Mouse (Mus musculus) lung, adult 2 months (tissue): ENCODE measurements around the gene Methig1. TPM values are rescaled to one million over a fixed set of nuclear protein-coding genes. Genes with fewer than 3 reads are reported as not detected.
"Not testable (repeated sequence)": the region's sequence is repeated elsewhere in the genome, so short reads cannot be mapped to it uniquely, and the experiment has no call there.

Source experiments
- DNase-seq: peaks from one replicate; pipeline ENCODE4 v3.0.0; 2022
- H3K4me1 ChIP-seq: fragments of 200-500 bp; 2 replicates; pipeline ENCODE4 v1.6.1; 2011; ENCODE audit warnings: low read length; ENCODE audit not compliant: control insufficient read depth, insufficient read depth
- H3K4me3 ChIP-seq: fragments of 200-500 bp; replicated peaks from 2 replicates; pipeline ENCODE3; 2011; ENCODE audit warnings: low read depth, mild to moderate bottlenecking, control low read depth, low read length; ENCODE audit errors: extremely low read depth
- CTCF ChIP-seq: fragments of 200-500 bp; IDR thresholded peaks from 2 replicates; pipeline ENCODE4 v1.5.1; 2011; ENCODE audit warnings: mild to moderate bottlenecking, low read length, control low read depth; ENCODE audit not compliant: insufficient read depth
- POLR2A ChIP-seq: fragments of 200-500 bp; IDR thresholded peaks from 2 replicates; pipeline ENCODE4 v1.6.1; 2011; ENCODE audit warnings: low read depth, mild to moderate bottlenecking, control low read depth, low read length, borderline replicate concordance; ENCODE audit errors: extremely low read depth
- WGBS: fragments of 180-500 bp; shearing (Covaris S2); methylation state at CpG from one replicate; pipeline ENCODE4 v1.1.7; 2018; 5-methylcytosine and 5-hydroxymethylcytosine counted together
- polyA plus RNA-seq: library from polyadenylated mRNA; depleted of rRNA; stranded (reverse); fragments of >200 nt; gene quantifications from 2 replicates; pipeline ENCODE4 v1.2.3, GENCODE M21; 2012

Methig1 gene
- polyA plus RNA-seq, 1 experiment: not detected

DNA sequence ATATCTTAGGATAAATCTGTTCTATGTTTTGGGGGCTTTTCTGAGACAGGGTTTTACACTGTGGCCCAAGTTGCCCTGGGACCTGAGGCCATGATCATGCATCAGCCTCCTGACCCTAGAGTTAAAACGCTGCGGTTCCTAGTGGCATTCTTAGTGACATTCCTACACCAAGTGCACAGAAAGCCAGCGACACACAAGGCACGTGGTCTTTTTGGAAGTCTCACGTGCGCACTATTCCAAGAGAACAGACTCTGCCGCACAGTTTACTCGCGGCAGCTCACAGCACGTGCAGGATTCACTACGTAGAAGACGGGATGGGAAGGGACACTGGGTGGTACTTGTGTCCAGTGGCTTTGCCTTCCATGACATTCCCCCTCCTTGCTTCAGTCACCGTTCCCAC lies 62.0 kb downstream of the Methig1 start:
- Histone ChIP-seq H3K4me3 (no peak overlapping the region), H3K4me1 (no peaks in the 10 kb centered on the region)
- WGBS: 87% methylated on average over 13 of the region's 13 CpGs
- TF ChIP-seq POLR2A (no peak), CTCF (no peak)
- DNase-seq: no peak

DNA sequence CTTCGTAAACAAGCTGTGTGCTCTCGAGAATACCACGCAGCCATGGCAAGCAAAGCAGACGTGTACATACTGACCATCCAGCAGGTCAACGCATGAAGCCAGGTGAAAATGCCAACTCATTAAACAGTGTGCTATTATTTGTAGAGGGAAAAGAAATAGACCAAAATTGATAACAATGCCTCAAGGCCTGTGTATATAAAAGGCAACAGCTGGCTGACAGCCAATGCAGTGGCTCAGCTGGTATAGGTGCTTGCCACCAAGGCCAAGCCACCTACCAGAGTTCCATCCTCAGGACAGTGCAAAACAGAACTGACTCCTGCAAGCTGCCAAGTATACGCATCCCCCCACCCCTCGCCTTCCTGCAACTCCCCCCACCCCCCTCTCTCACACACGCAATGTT lies 62.7 kb downstream of the Methig1 start:
- no peak for TF ChIP-seq POLR2A
- no peak for TF ChIP-seq CTCF
- DNase-seq: no peak
- no peak overlapping the region for H3K4me3 ChIP-seq
- no peaks in the 10 kb centered on the region for H3K4me1 ChIP-seq
- WGBS: 74% methylated on average over 8 of the region's 8 CpGs

DNA sequence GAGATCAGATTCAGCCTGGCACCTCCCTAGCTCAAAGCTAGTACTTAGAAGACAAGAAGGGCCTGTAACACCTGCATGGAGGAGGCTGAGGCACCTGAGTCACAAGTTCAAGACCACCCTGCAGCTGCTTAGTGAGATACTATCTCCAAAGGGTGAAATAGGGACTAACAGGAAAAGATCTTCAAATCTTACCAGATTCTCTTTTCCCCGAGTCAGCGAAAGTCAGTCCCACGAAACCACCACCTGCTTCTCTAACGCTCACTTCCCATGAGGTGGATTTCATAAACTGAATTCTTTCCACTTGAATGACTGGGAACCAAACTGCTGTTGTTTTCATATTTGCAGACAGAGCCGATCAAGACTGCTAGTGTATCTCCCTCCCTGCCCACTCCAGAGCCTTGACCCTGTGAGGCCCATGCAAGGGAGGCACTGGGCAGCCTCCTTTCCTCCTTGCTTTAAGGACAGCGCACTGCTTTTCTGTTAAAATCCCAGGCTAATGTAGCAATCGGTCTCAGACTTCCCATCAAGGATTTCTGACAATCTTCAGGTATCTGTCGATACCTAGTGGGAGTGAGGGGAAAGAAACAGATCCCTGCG lies 65.0 kb downstream of the Methig1 start:
- no peak for TF ChIP-seq POLR2A
- TF ChIP-seq CTCF: no peak
- 80% methylated on average over 9 of the region's 9 CpGs for WGBS
- Histone ChIP-seq H3K4me1 (peaks cover 3% of the 10 kb centered on the region), H3K4me3 (no peak overlapping the region)
- no peak for DNase-seq

DNA sequence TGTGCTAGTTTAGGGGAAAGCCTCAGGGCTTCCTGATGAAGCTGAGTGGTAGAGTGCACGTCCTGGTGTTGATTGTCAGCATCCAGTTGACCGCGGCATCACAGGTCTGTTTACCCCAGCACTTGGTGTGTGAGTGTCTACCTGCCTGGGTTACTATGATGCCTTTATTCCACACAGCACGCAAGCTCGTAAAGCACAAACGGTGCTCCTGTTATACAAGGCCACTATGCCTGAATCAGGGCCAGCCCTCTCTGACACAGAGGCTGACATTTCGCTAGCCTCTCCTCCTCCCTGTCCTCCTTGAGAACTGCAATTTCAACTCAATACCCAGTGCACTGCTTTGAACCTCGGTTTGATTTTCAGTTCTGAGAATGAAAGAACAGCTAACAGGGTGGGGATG lies 66.4 kb downstream of the Methig1 start:
- TF ChIP-seq CTCF (no peak), POLR2A (no peak)
- Histone ChIP-seq H3K4me1 (peaks cover 7% of the 10 kb centered on the region), H3K4me3 (no peak overlapping the region)
- no peak for DNase-seq
- WGBS: 66% methylated on average over 8 of the region's 8 CpGs

DNA sequence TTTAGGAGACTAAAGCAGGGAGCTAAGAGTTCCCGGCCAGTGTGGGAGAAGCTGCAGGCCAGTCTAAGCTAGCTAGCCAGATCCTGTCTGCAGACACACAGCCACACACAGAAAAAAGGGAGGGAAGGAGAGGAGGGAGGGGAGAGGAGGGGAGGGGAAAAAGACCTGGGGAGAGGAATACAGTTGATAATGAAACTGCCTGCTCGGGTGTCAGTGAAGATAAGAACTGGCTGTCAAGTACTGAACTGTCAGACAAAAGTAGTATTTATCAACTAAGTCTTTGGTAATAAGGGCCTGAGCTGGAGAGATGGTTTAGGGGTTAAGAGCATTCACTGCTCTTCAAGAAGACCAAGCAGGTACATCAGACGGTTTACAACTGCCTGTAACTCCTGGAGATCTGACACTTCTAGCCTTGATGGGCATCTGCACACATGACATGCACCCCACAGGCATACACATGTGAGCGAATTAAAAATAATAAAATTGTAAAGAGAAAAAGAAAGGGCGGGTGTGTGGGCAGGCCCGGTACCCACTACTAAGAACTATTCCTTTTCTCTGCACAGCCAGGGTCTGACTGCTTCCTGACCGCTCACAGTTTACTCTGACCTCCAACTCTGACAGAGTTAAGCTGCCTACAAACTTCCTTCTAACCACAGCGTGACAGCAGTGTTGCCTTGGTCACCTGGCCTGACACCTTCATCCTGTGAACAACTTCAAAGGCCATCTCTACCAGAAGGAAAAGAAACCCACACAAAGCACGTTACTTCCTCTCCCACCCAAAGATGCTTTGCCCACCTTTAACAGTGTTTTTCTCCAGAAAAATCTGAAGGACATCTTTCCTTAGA lies 67.2 kb downstream of the Methig1 start:
- TF ChIP-seq CTCF (no peak), POLR2A (no peak)
- H3K4me3 ChIP-seq: no peak overlapping the region
- 57% methylated on average over 9 of the region's 9 CpGs for WGBS
- DNase-seq: no peak
- H3K4me1 ChIP-seq: peaks cover 7% of the 10 kb centered on the region

DNA sequence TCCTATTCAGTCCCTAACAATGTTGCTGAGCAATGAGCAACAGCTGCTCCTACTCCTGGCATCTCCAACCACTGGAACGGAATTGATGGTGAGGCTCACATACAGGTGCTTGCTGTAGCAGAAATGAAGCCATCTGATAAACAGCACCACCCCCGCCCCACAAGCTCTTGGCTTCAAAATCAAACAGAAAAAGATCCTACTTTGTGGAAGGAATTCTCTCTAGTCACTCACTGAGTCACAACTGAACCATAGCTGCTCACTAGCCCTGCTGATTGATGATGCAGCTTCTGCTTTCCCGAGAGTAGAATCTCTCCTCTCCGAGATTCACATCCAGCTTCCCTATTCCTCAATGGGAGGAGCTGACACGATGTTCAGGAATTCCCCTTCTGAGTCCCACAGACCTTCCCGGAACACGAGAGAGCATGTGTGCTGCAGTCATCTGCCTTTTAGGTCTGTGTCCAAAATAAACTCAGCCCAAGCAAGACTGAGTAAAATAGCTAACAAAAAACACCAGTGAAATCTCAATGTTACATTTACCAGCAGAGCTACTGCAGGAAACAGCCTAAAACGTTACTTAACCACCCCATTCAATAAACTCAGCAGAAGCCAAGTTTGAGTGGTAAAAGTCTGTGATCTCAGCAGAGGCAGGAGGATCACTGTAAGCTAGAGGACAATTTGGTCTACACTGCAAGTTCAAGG lies 68.3 kb downstream of the Methig1 start:
- H3K4me3 ChIP-seq: no peak overlapping the region
- DNase-seq: no peak
- peaks cover 7% of the 10 kb centered on the region for H3K4me1 ChIP-seq
- WGBS: 27% methylated on average over 8 of the region's 8 CpGs
- TF ChIP-seq POLR2A: no peak
- no peak for TF ChIP-seq CTCF

DNA sequence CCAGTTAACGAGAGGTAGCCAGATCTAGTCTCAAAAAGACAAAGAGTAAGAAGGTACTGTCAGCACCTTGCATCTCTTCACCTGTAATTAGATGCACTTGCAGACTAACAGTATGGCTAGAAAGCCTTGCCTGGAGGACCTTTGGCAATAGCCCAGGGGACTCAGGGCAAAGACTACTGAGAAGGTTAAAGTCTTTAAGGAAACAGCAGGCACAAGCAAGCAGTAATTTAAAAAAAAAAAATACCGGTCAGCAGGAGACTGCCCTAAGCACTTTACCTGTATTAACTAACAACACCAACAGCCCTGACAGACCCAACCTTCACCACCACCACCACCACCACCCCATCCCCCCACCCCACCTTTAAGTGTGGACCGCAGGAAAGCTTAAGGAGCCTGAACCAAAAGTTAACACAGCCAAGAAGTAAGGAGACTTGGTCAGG lies 68.8 kb downstream of the Methig1 start, which contains the start of gene Gm5475:
Gene Gm5475, plus strand, starts transcription at position 390 of the 440 bp plus-strand sequence.
- not testable (repeated sequence) for DNase-seq, H3K4me1 ChIP-seq
- H3K4me3 ChIP-seq: peak within 1 kb of the TSS; percentile 79
- 23% methylated on average over 3 of the region's 3 CpGs for WGBS

DNA sequence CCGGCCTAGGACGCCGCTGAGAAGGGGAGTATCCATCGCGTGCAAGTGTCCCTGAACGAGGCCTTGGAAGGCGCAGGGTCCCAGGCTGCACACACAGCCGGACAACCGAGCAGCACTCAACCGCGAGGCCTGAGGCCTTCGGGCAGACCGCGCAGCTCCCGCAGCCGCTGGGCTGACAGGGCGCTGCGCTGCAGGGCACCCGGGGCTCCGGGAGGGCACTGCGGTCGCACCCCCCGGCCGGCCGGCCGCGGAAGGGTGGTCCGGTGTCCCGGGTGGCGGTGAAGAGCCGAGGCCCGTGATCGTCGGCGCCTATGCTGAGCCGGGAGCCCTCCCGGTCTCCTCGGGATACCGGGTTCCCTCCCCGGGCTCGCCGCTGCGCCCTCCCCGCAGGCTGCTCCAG lies 69.5 kb downstream of the Methig1 start:
- H3K4me3 ChIP-seq: peak overlapping the region; percentile 79
- no peak for DNase-seq
- TF ChIP-seq CTCF: no peak
- TF ChIP-seq POLR2A: no peak
- WGBS: under 1% methylated on average over 44 of the region's 44 CpGs
- H3K4me1 ChIP-seq: peaks cover 7% of the 10 kb centered on the region

DNA sequence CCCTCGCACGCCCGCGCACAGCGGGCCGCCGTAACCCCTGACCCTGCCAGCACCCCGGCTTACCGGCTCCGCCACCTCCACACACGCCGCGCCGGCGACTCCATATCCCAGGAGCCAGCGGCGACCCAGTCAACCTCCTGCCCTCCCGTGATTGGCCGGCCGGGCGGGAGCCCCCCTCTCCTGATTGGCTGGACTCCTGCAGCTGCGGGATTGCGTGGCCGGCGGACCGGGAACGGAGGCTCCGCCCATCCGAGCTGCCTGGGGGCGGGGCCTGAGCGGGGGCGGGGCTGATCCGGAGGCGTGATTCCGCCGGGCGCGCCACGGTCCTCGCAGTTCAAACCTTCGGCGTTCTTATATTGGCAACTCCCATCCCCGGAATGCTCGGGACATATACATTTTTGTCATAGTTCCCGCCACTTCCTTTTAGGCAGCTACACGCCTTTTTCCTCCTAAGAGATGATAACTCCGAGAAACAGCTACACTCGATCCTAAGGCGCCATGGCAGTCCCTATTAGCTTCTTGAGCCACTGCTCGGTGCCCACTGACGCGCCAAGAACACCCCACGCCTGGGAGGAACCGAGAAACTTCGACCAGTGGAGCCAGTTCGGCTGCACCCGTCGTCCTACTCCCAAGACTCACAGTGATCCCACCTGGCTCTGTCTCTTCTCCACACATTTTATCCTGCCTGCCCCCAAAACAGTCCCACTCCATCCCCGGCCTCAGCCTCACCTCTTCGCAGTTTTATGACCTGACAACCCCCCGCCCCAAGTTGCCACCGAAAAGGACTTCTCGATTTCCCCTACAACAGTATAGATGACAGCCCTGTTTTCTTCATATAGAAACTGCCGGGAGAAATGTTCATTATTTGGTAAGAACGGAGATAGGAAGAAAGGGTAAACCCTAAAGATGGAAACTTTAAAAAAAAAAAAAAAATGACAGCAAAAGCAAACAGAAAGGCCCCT lies 70.2 kb downstream of the Methig1 start:
- DNase-seq: peak; percentile 92
- TF ChIP-seq CTCF (no peak), POLR2A (peak; percentile 70; the same call in 1 of the 2 replicates)
- Histone ChIP-seq H3K4me3 (peak overlapping the region; percentile 79), H3K4me1 (peaks cover 7% of the 10 kb centered on the region)
- 2% methylated on average over 65 of the region's 65 CpGs for WGBS
